Mouse (Mus musculus) limb, embryonic 13.5 days (tissue): ENCODE measurements around the gene Atp2a2. TPM values are rescaled to one million over a fixed set of nuclear protein-coding genes. Genes with fewer than 3 reads are reported as not detected.

Experiments
- ATAC-seq: fragments of 200-750 bp; cut with Nextera tagmentation; 2 replicates; pipeline ENCODE4 v1.8.0; 2017; ENCODE audit warnings: low read depth, moderate number of reproducible peaks, moderate TSS enrichment; ENCODE audit not compliant: low FRiP score
- H3K27ac ChIP-seq: fragments of 300-500 bp; sonication (generic); 2 replicates; pipeline ENCODE4 v1.5.1; 2015; ENCODE audit warnings: inconsistent platforms, mild to moderate bottlenecking, moderate library complexity
- H3K27me3 ChIP-seq: fragments of 300-500 bp; sonication (generic); 2 replicates; pipeline ENCODE4 v1.6.1; 2015; ENCODE audit warnings: mild to moderate bottlenecking, inconsistent platforms
- H3K36me3 ChIP-seq: fragments of 300-500 bp; sonication (generic); 2 replicates; pipeline ENCODE4 v1.6.1; 2015; ENCODE audit warnings: inconsistent platforms, mild to moderate bottlenecking, moderate library complexity
- H3K4me1 ChIP-seq: fragments of 300-500 bp; sonication (generic); 2 replicates; pipeline ENCODE4 v1.6.1; 2015; ENCODE audit warnings: inconsistent platforms
- H3K4me2 ChIP-seq: fragments of 300-500 bp; sonication (generic); replicated peaks from 2 replicates; pipeline ENCODE4 v1.6.1; 2015; ENCODE audit warnings: inconsistent platforms, mild to moderate bottlenecking, moderate library complexity
- H3K4me3 ChIP-seq: fragments of 300-500 bp; sonication (generic); 2 replicates; pipeline ENCODE4 v1.5.1; 2015; ENCODE audit warnings: moderate library complexity, mild to moderate bottlenecking, inconsistent platforms
- H3K9ac ChIP-seq: fragments of 300-500 bp; sonication (generic); 2 replicates; pipeline ENCODE4 v1.6.1; 2015; ENCODE audit warnings: mild to moderate bottlenecking, inconsistent platforms
- H3K9me3 ChIP-seq: fragments of 300-500 bp; sonication (generic); 2 replicates; pipeline ENCODE4 v1.6.1; 2016; ENCODE audit warnings: inconsistent platforms
- WGBS: fragments of 180-500 bp; shearing (Covaris S2); methylation state at CpG from one replicate; pipeline ENCODE4 v1.1.7; 2015; 5-methylcytosine and 5-hydroxymethylcytosine counted together
- polyA plus RNA-seq: library from polyadenylated mRNA; unstranded; fragments of >200 nt; fragmentation: Nextera tagmentation; extraction: Ambion mirVana; gene quantifications from 2 replicates; pipeline ENCODE4 v1.2.1, GENCODE M21; 2015

Gene Atp2a2
- polyA plus RNA-seq = 27.0 and 28.3 TPM in 2 replicates

GRCm38 (mm10) chr5:122502077-122502941 lies at the start of gene Atp2a2:
Gene Atp2a2, minus strand, starts transcription at chr5:122502225.
- H3K4me3 ChIP-seq = peak within 1 kb of the TSS; percentile 95
- peak within 1 kb of the TSS; percentile 99 for H3K27ac ChIP-seq
- peak; percentile 95 for ATAC-seq
- WGBS = 1% methylated on average over 58 of the region's 113 CpGs
- 0 out of 2 replicates have a peak, but pooled peaks cover 8% of the 10 kb centered on the region for H3K36me3 ChIP-seq
- no peaks in the 10 kb centered on the region for H3K9me3 ChIP-seq
- H3K9ac ChIP-seq = peak within 1 kb of the TSS; percentile 98
- peak within 1 kb of the TSS; percentile 83 for H3K4me2 ChIP-seq
- no peaks in the 10 kb centered on the region for H3K27me3 ChIP-seq
- peaks cover 38% of the 10 kb centered on the region for H3K4me1 ChIP-seq

- H3K9ac ChIP-seq = no peak overlapping the region
- no peak overlapping the region for H3K4me2 ChIP-seq
- H3K27ac ChIP-seq = no peak overlapping the region
- H3K4me1 ChIP-seq = peaks cover 8% of the 10 kb centered on the region; the same call in 1 of the 2 replicates
- no peak overlapping the region for H3K4me3 ChIP-seq
- H3K9me3 ChIP-seq = no peaks in the 10 kb centered on the region
- no peaks in the 10 kb centered on the region for H3K27me3 ChIP-seq
- WGBS = 41% methylated on average over 8 of the region's 8 CpGs
- H3K36me3 ChIP-seq = peaks cover 9% of the 10 kb centered on the region
- ATAC-seq = no peak
Measured at GRCm38 (mm10) chr5:122550460-122550859, 48.4 kb upstream of the Atp2a2 start.

GRCm38 (mm10) chr5:122548671-122549070 lies 46.6 kb upstream of the Atp2a2 start:
- no peak overlapping the region for H3K4me3 ChIP-seq
- no peak overlapping the region for H3K27ac ChIP-seq
- H3K9me3 ChIP-seq = no peaks in the 10 kb centered on the region
- H3K9ac ChIP-seq = no peak overlapping the region
- peaks cover 8% of the 10 kb centered on the region; the same call in 1 of the 2 replicates for H3K4me1 ChIP-seq
- peaks cover 3% of the 10 kb centered on the region; the same call in 1 of the 2 replicates for H3K36me3 ChIP-seq
- no peak for ATAC-seq
- H3K4me2 ChIP-seq = no peak overlapping the region
- 73% methylated on average over 6 of the region's 6 CpGs for WGBS
- H3K27me3 ChIP-seq = no peaks in the 10 kb centered on the region

- H3K9ac ChIP-seq = no peak overlapping the region
- no peak overlapping the region for H3K27ac ChIP-seq
- H3K4me1 ChIP-seq = peaks cover 8% of the 10 kb centered on the region; the same call in 1 of the 2 replicates
- H3K4me2 ChIP-seq = no peak overlapping the region
- ATAC-seq = no peak
- no peak overlapping the region for H3K4me3 ChIP-seq
- no peaks in the 10 kb centered on the region for H3K9me3 ChIP-seq
- H3K27me3 ChIP-seq = no peaks in the 10 kb centered on the region
- WGBS = 26% methylated on average over 6 of the region's 6 CpGs
- H3K36me3 ChIP-seq = no peaks in the 10 kb centered on the region
Measured at GRCm38 (mm10) chr5:122547810-122548209, 45.8 kb upstream of the Atp2a2 start.

GRCm38 (mm10) chr5:122547251-122547714 lies 45.3 kb upstream of the Atp2a2 start:
- ATAC-seq = no peak
- H3K27me3 ChIP-seq = no peaks in the 10 kb centered on the region
- H3K36me3 ChIP-seq = no peaks in the 10 kb centered on the region
- no peak overlapping the region for H3K4me3 ChIP-seq
- H3K9ac ChIP-seq = no peak overlapping the region
- no peak overlapping the region for H3K27ac ChIP-seq
- WGBS = 53% methylated on average over 7 of the region's 7 CpGs
- no peak overlapping the region for H3K4me2 ChIP-seq
- peaks cover 8% of the 10 kb centered on the region; the same call in 1 of the 2 replicates for H3K4me1 ChIP-seq
- H3K9me3 ChIP-seq = no peaks in the 10 kb centered on the region

- WGBS = 88% methylated on average over 6 of the region's 6 CpGs
- Histone ChIP-seq H3K9me3 (no peaks in the 10 kb centered on the region), H3K4me2 (no peak overlapping the region), H3K4me3 (no peak overlapping the region), H3K27ac (no peak overlapping the region), H3K9ac (no peak overlapping the region), H3K27me3 (no peaks in the 10 kb centered on the region), H3K36me3 (peaks cover 12% of the 10 kb centered on the region), H3K4me1 (0 out of 2 replicates have a peak, but pooled peaks cover 4% of the 10 kb centered on the region)
- ATAC-seq = no peak
Measured at GRCm38 (mm10) chr5:122543392-122543791, 41.4 kb upstream of the Atp2a2 start.

- Histone ChIP-seq H3K27me3 (no peaks in the 10 kb centered on the region), H3K36me3 (peaks cover 12% of the 10 kb centered on the region), H3K9me3 (no peaks in the 10 kb centered on the region), H3K4me1 (no peaks in the 10 kb centered on the region), H3K27ac (no peak overlapping the region), H3K4me2 (no peak overlapping the region), H3K9ac (no peak overlapping the region), H3K4me3 (no peak overlapping the region)
- WGBS = 84% methylated on average over 8 of the region's 8 CpGs
- no peak for ATAC-seq
Measured at GRCm38 (mm10) chr5:122541871-122542270, 39.8 kb upstream of the Atp2a2 start.

GRCm38 (mm10) chr5:122538077-122538476 lies 36.1 kb upstream of the Atp2a2 start:
- Histone ChIP-seq H3K4me2 (no peak overlapping the region), H3K9me3 (no peaks in the 10 kb centered on the region), H3K27ac (no peak overlapping the region), H3K4me1 (no peaks in the 10 kb centered on the region), H3K27me3 (no peaks in the 10 kb centered on the region), H3K4me3 (no peak overlapping the region), H3K36me3 (peaks cover 12% of the 10 kb centered on the region), H3K9ac (no peak overlapping the region)
- ATAC-seq = no peak
- 86% methylated on average over 11 of the region's 11 CpGs for WGBS

GRCm38 (mm10) chr5:122537654-122538053 lies 35.6 kb upstream of the Atp2a2 start:
- H3K4me2 ChIP-seq = no peak overlapping the region
- no peak for ATAC-seq
- H3K9me3 ChIP-seq = no peaks in the 10 kb centered on the region
- H3K27ac ChIP-seq = no peak overlapping the region
- no peaks in the 10 kb centered on the region for H3K27me3 ChIP-seq
- no peak overlapping the region for H3K4me3 ChIP-seq
- H3K36me3 ChIP-seq = peaks cover 12% of the 10 kb centered on the region
- 95% methylated on average over 5 of the region's 5 CpGs for WGBS
- H3K4me1 ChIP-seq = no peaks in the 10 kb centered on the region
- H3K9ac ChIP-seq = no peak overlapping the region

- no peak for ATAC-seq
- Histone ChIP-seq H3K4me1 (peaks cover 18% of the 10 kb centered on the region), H3K9me3 (no peaks in the 10 kb centered on the region), H3K36me3 (peaks cover 1% of the 10 kb centered on the region; the same call in 1 of the 2 replicates), H3K4me2 (no peak overlapping the region), H3K27ac (no peak overlapping the region), H3K9ac (no peak overlapping the region), H3K4me3 (no peak overlapping the region), H3K27me3 (no peaks in the 10 kb centered on the region)
- WGBS = 81% methylated on average over 8 of the region's 8 CpGs
Measured at GRCm38 (mm10) chr5:122533884-122534283, 31.9 kb upstream of the Atp2a2 start.

GRCm38 (mm10) chr5:122529913-122530604 lies 28.0 kb upstream of the Atp2a2 start:
- H3K9ac ChIP-seq = peak overlapping the region; percentile 8; the same call in 1 of the 2 replicates
- no peaks in the 10 kb centered on the region for H3K36me3 ChIP-seq
- no peaks in the 10 kb centered on the region for H3K9me3 ChIP-seq
- WGBS = 62% methylated on average over 9 of the region's 9 CpGs
- H3K4me2 ChIP-seq = no peak overlapping the region
- H3K27ac ChIP-seq = peak overlapping the region; percentile 88
- no peak overlapping the region for H3K4me3 ChIP-seq
- ATAC-seq = no peak
- peaks cover 39% of the 10 kb centered on the region for H3K4me1 ChIP-seq
- no peaks in the 10 kb centered on the region for H3K27me3 ChIP-seq

- no peaks in the 10 kb centered on the region for H3K36me3 ChIP-seq
- WGBS = 38% methylated on average over 3 of the region's 3 CpGs
- no peaks in the 10 kb centered on the region for H3K9me3 ChIP-seq
- no peaks in the 10 kb centered on the region for H3K27me3 ChIP-seq
- peak overlapping the region; percentile 88 for H3K27ac ChIP-seq
- no peak for ATAC-seq
- H3K4me1 ChIP-seq = peaks cover 43% of the 10 kb centered on the region
- H3K9ac ChIP-seq = peak overlapping the region; percentile 8; the same call in 1 of the 2 replicates
- no peak overlapping the region for H3K4me2 ChIP-seq
- H3K4me3 ChIP-seq = no peak overlapping the region
Measured at GRCm38 (mm10) chr5:122529316-122529715, 27.3 kb upstream of the Atp2a2 start.
